18 mouse cellular contexts compared by ENCODE assay signal in the genomic region with DNA sequence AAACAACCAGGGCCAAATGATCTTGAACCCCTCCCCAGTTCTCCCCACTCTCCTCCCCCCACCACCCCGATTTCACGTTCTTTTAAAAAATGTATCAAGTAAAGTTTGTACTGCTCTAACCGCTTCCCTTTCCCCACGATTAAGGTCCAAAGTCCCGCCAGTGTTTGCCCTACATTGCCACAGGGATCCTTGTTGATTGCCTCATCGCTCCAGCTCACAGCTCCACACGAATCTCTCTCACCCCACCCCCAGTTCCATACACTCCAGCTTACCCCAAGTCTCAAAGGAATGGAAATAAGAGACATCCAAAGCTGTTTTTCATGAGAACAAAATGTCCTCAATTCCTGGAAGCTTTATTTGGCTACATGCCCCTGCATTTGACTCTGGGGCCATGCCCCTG. TPM values are rescaled to one million over a fixed set of nuclear protein-coding genes. Genes with fewer than 3 reads are reported as not detected.
DNase-seq lines count a peak whose midpoint lies in the region; ATAC-seq lines count a peak whose summit lies in the region.
"Had no signal": no experiment of that assay in that cellular context is flagged by ENCODE, and none has a peak within 500 bp of the region (broad histone marks: within the 10 kb centered on the region; RNA-seq: fewer than 3 reads in every experiment).

No protein-coding gene starts in this region.

- H3K4me1 ChIP-seq in kidney, embryonic 15.5 days = peaks cover 7% of the 10 kb centered on the region; the same call in 1 of the 2 replicates
- peaks cover 15% of the 10 kb centered on the region for H3K4me1 ChIP-seq in liver, embryonic 15.5 days (replicated peaks)
- peaks cover 16% of the 10 kb centered on the region for H3K4me1 ChIP-seq in stomach, embryonic 16.5 days (ENCODE audit: control insufficient read depth, insufficient read depth, low read length)
- H3K4me1 ChIP-seq: forebrain, embryonic 12.5 days had no signal

- peak; percentile 59 for DNase-seq in kidney, adult 11 months
- peak; percentile 78 for DNase-seq in kidney, adult 9 months
- no peak for DNase-seq in frontal cortex, postnatal 25 days (ENCODE audit: low spot score in 2 of 2)
- DNase-seq in left cerebral cortex, postnatal 36 days (ENCODE audit: low spot score in 2 of 2) = no peak
- no peak for DNase-seq in layer of hippocampus, postnatal 25 days (ENCODE audit: extremely low spot score in 1 of 2, low spot score in 1 of 2)
- DNase-seq: cerebellum, adult 11 months; gastrocnemius, adult 2 months had no signal

- H3K4me2 ChIP-seq in kidney, embryonic 15.5 days = no peak overlapping the region
- no peak overlapping the region for H3K4me2 ChIP-seq in liver, embryonic 15.5 days
- 0 out of 2 replicates have a peak overlapping the region, but pooled peaks have one; percentile 7 for H3K4me2 ChIP-seq in stomach, embryonic 16.5 days (ENCODE audit: low read depth, low read length)
- H3K4me2 ChIP-seq: forebrain, embryonic 12.5 days; heart, embryonic 13.5 days; limb, embryonic 13.5 days had no signal

- intact Hi-C loops in left cerebral cortex, postnatal 36 days (cut with DNase I) = no loop called here

- no peak overlapping the region for H3K27ac ChIP-seq in kidney, embryonic 15.5 days
- H3K27ac ChIP-seq in liver, embryonic 15.5 days (replicated peaks) = peak overlapping the region; percentile 34; the same call in 1 of the 2 replicates
- H3K27ac ChIP-seq in stomach, embryonic 16.5 days (ENCODE audit: low read length) = no peak overlapping the region; the same call in 1 of the 2 replicates
- H3K27ac ChIP-seq: forebrain, embryonic 12.5 days; gastrocnemius, adult 2 months; heart, embryonic 13.5 days; limb, embryonic 13.5 days had no signal

- H3K9ac ChIP-seq in kidney, embryonic 15.5 days = no peak overlapping the region
- H3K9ac ChIP-seq in liver, embryonic 15.5 days = no peak overlapping the region
- H3K9ac ChIP-seq in stomach, embryonic 16.5 days (ENCODE audit: low read length) = no peak overlapping the region
- H3K9ac ChIP-seq: forebrain, embryonic 12.5 days; heart, embryonic 13.5 days; limb, embryonic 13.5 days had no signal

- ATAC-seq in kidney, embryonic 15.5 days (replicated peaks; ENCODE audit: low FRiP score) = no peak
- peak; percentile 78 for ATAC-seq in liver, embryonic 15.5 days (ENCODE audit: insufficient read depth)
- peak; percentile 56; the same call in 1 of the 2 replicates for ATAC-seq in stomach, embryonic 16.5 days (ENCODE audit: insufficient read depth, low FRiP score)

- H3K36me3 ChIP-seq in kidney, embryonic 15.5 days = no peaks in the 10 kb centered on the region
- no peaks in the 10 kb centered on the region for H3K36me3 ChIP-seq in liver, embryonic 15.5 days (replicated peaks)
- no peaks in the 10 kb centered on the region for H3K36me3 ChIP-seq in stomach, embryonic 16.5 days (ENCODE audit: control insufficient read depth, insufficient read depth, low read length)
- H3K36me3 ChIP-seq: forebrain, embryonic 12.5 days; heart, embryonic 13.5 days; limb, embryonic 13.5 days had no signal

- no peaks in the 10 kb centered on the region for H3K9me3 ChIP-seq in kidney, embryonic 15.5 days (replicated peaks)
- H3K9me3 ChIP-seq in liver, embryonic 15.5 days (replicated peaks) = no peaks in the 10 kb centered on the region
- no peaks in the 10 kb centered on the region for H3K9me3 ChIP-seq in stomach, embryonic 16.5 days (replicated peaks; ENCODE audit: control insufficient read depth, low read length)
- H3K9me3 ChIP-seq: forebrain, embryonic 12.5 days; heart, embryonic 13.5 days; limb, embryonic 13.5 days had no signal

- no peak overlapping the region for H3K4me3 ChIP-seq in kidney, embryonic 15.5 days (replicated peaks)
- H3K4me3 ChIP-seq in liver, embryonic 15.5 days (replicated peaks) = no peak overlapping the region
- H3K4me3 ChIP-seq in stomach, embryonic 16.5 days (replicated peaks; ENCODE audit: low read length) = no peak overlapping the region
- H3K4me3 ChIP-seq: forebrain, embryonic 12.5 days; gastrocnemius, adult 2 months; heart, embryonic 13.5 days; limb, embryonic 13.5 days had no signal

- H3K27me3 ChIP-seq in kidney, embryonic 15.5 days = 0 out of 2 replicates have a peak, but pooled peaks cover 2% of the 10 kb centered on the region
- H3K27me3 ChIP-seq in liver, embryonic 15.5 days = no peaks in the 10 kb centered on the region
- H3K27me3 ChIP-seq in stomach, embryonic 16.5 days (ENCODE audit: control insufficient read depth, insufficient read depth, low read length) = no peaks in the 10 kb centered on the region
- H3K27me3 ChIP-seq: forebrain, embryonic 12.5 days; heart, embryonic 13.5 days; limb, embryonic 13.5 days had no signal

- 64% methylated on average over 7 of the region's 7 CpGs for WGBS in kidney, embryonic 15.5 days
- 41% methylated on average over 7 of the region's 7 CpGs for WGBS in liver, embryonic 15.5 days (ENCODE audit: insufficient replicate concordance)
- WGBS in stomach, embryonic 16.5 days = 41% methylated on average over 7 of the region's 7 CpGs

RNA-seq across cellular contexts. Expression of gene Tmem176a, which starts 15.7 kb away (rescaled TPM):
- polyA plus RNA-seq in kidney, embryonic 15.5 days (2015; fragmentation: Nextera tagmentation; extraction: Ambion mirVana) = 148 and 153 TPM in 2 replicates
- polyA plus RNA-seq in liver, embryonic 15.5 days (2015; fragmentation: Nextera tagmentation; extraction: Ambion mirVana) = 119 and 143 TPM in 2 replicates
- 157 and 176 TPM in 2 replicates for polyA plus RNA-seq in stomach, embryonic 16.5 days (2015; fragmentation: Nextera tagmentation; extraction: Ambion mirVana)
- 10 to 100 TPM; 29.4 to 31.1 TPM for total RNA-seq in left cerebral cortex, postnatal 36 days (2021)
- 10 to 100 TPM; 22.8 to 26.9 TPM for total RNA-seq in layer of hippocampus, postnatal 25 days (2021)

RNA-seq across cellular contexts. Expression of gene Tmem176b, which starts 16.3 kb away (rescaled TPM):
- polyA plus RNA-seq in kidney, embryonic 15.5 days (2015; fragmentation: Nextera tagmentation; extraction: Ambion mirVana) = 353 and 363 TPM in 2 replicates
- polyA plus RNA-seq in liver, embryonic 15.5 days (2015; fragmentation: Nextera tagmentation; extraction: Ambion mirVana) = 182 and 213 TPM in 2 replicates
- 302 and 332 TPM in 2 replicates for polyA plus RNA-seq in stomach, embryonic 16.5 days (2015; fragmentation: Nextera tagmentation; extraction: Ambion mirVana)
- 10 to 100 TPM; 46.4 to 49.6 TPM for total RNA-seq in left cerebral cortex, postnatal 36 days (2021)
- 10 to 100 TPM; 54.9 to 64.9 TPM for total RNA-seq in layer of hippocampus, postnatal 25 days (2021)

RNA-seq across cellular contexts. Expression of gene Aoc1, which starts 47.7 kb away (rescaled TPM):
- polyA plus RNA-seq in kidney, embryonic 15.5 days (2015; fragmentation: Nextera tagmentation; extraction: Ambion mirVana) = 2.6 and 3.4 TPM in 2 replicates
- not detected in 2 replicates for polyA plus RNA-seq in liver, embryonic 15.5 days (2015; fragmentation: Nextera tagmentation; extraction: Ambion mirVana)
- polyA plus RNA-seq in stomach, embryonic 16.5 days (2015; fragmentation: Nextera tagmentation; extraction: Ambion mirVana) = 2.5 and 4.6 TPM in 2 replicates
- total RNA-seq in left cerebral cortex, postnatal 36 days (2021) = not detected
- not detected for total RNA-seq in layer of hippocampus, postnatal 25 days (2021)
- total RNA-seq: gastrocnemius, adult 2 months; layer of hippocampus, postnatal 14 days; neutrophil, adult 5-6 weeks had no signal
- polyA plus RNA-seq: forebrain, embryonic 12.5 days; heart, embryonic 13.5 days; hindbrain, embryonic 11.5 days; limb, embryonic 13.5 days; stomach, embryonic 14.5 days had no signal

RNA-seq across cellular contexts. Expression of gene Gimap3, which starts 54.4 kb away (rescaled TPM):
- 0.08 TPM in 1 of 2 replicates, not detected in the other for polyA plus RNA-seq in kidney, embryonic 15.5 days (2015; fragmentation: Nextera tagmentation; extraction: Ambion mirVana)
- 0.05 and 0.30 TPM in 2 replicates for polyA plus RNA-seq in liver, embryonic 15.5 days (2015; fragmentation: Nextera tagmentation; extraction: Ambion mirVana)
- polyA plus RNA-seq in stomach, embryonic 16.5 days (2015; fragmentation: Nextera tagmentation; extraction: Ambion mirVana) = 0.14 and 0.17 TPM in 2 replicates
- total RNA-seq in left cerebral cortex, postnatal 36 days (2021) = not detected
- not detected for total RNA-seq in layer of hippocampus, postnatal 25 days (2021)
- total RNA-seq: gastrocnemius, adult 2 months; layer of hippocampus, postnatal 14 days had no signal
- polyA plus RNA-seq: embryonic facial prominence, embryonic 14.5 days; forebrain, embryonic 12.5 days; heart, embryonic 13.5 days; limb, embryonic 13.5 days; stomach, embryonic 14.5 days had no signal

Comparison
In these comparisons a context has a peak if more than half of its experiments do, and no peak if none do; other contexts are left out.
1. DNase-seq: peak in kidney, adult 11 months (single experiment) and kidney, adult 9 months (single experiment); none in frontal cortex, postnatal 25 days (0 of 2), left cerebral cortex, postnatal 36 days (0 of 2) and layer of hippocampus, postnatal 25 days (0 of 2).